Mouse (Mus musculus) ES-E14 (cell line): ENCODE measurements at regions not wholly inside any gene's neighbourhood (a gene's known extent, or its start where the extent isn't known, plus 50 kb on each side); places are given as distances from the start of the nearest gene placed in this dataset.
A peak's percentile ranks its signal among the peaks of the same experiment; 100 is the strongest.

ENCODE experiments used
- DNase-seq: peaks from one replicate; pipeline ENCODE4 v3.0.0-alpha.2; 2013; ENCODE audit warnings: low read depth, low spot score
- H3K27ac ChIP-seq: 2 replicates; pipeline ENCODE4 v1.5.1; 2012; ENCODE audit warnings: low read depth, mild to moderate bottlenecking, low read length, moderate library complexity, mixed read lengths; ENCODE audit not compliant: poor library complexity, insufficient read depth, severe bottlenecking
- H3K36me3 ChIP-seq: 2 replicates; pipeline ENCODE4 v1.6.1; 2012; ENCODE audit warnings: mild to moderate bottlenecking, low read length, moderate library complexity, mixed read lengths; ENCODE audit not compliant: control insufficient read depth, poor library complexity, insufficient read depth, severe bottlenecking
- H3K4me1 ChIP-seq, 2 experiments: fragments of 150-350 bp in 1 of 2; sonication (generic) in 1 of 2; 2 replicates each; pipeline ENCODE4 v1.6.1; 2012; ENCODE audit warnings: low read length in 2 of 2, mild to moderate bottlenecking in 1 of 2, mixed read lengths in 1 of 2; ENCODE audit not compliant: control insufficient read depth in 2 of 2, insufficient read depth in 2 of 2, poor library complexity in 1 of 2
- H3K4me3 ChIP-seq, 2 experiments: fragments of 150-350 bp in 1 of 2; sonication (generic) in 1 of 2; 2 replicates each; pipeline ENCODE4 v1.5.1; 2012; ENCODE audit warnings: low read length in 2 of 2, low read depth in 1 of 2, mild to moderate bottlenecking in 1 of 2, mixed read lengths in 1 of 2; ENCODE audit not compliant: insufficient read depth in 1 of 2, poor library complexity in 1 of 2, severe bottlenecking in 1 of 2
- H3K9ac ChIP-seq: 2 replicates; pipeline ENCODE4 v1.6.1; 2012; ENCODE audit warnings: low read depth, mild to moderate bottlenecking, low read length, mixed read lengths; ENCODE audit not compliant: poor library complexity, insufficient read depth, severe bottlenecking
- H3K9me3 ChIP-seq: fragments of 150-350 bp; sonication (generic); 2 replicates; pipeline ENCODE4 v1.6.1; 2012; ENCODE audit warnings: low read depth, mild to moderate bottlenecking, low read length; ENCODE audit not compliant: control insufficient read depth, insufficient read depth
- CHD2 ChIP-seq: IDR thresholded peaks from 2 replicates; pipeline ENCODE4 v1.6.1; 2014; ENCODE audit warnings: mild to moderate bottlenecking, low read depth, low read length, inconsistent platforms
- HCFC1 ChIP-seq: IDR thresholded peaks from 2 replicates; pipeline ENCODE4 v1.6.1; 2012; ENCODE audit warnings: low read length, inconsistent platforms, borderline replicate concordance; ENCODE audit not compliant: insufficient read depth
- MAFK ChIP-seq: IDR thresholded peaks from 2 replicates; pipeline ENCODE4 v1.6.1; 2014; ENCODE audit warnings: mild to moderate bottlenecking, low read depth, low read length, inconsistent platforms; ENCODE audit not compliant: insufficient read depth
- ZC3H11A ChIP-seq: IDR thresholded peaks from 2 replicates; pipeline ENCODE4 v1.6.1; 2012; ENCODE audit warnings: low read depth, mild to moderate bottlenecking, inconsistent platforms, low read length, borderline replicate concordance
- ZNF384 ChIP-seq: IDR thresholded peaks from 2 replicates; pipeline ENCODE4 v1.6.1; 2012; ENCODE audit warnings: low read depth, low read length, inconsistent platforms
- in situ Hi-C, 2 experiments: fragments of 600-800 bp; cut with MboI; formaldehyde crosslinking; loops; one replicate each; pipeline ENCODE4 v1.15.1; 2025; ENCODE audit warnings: low sequenced_read_pairs in 2 of 2, inconsistent platforms in 1 of 2; ENCODE audit not compliant: unreplicated experiment in 2 of 2

DNA sequence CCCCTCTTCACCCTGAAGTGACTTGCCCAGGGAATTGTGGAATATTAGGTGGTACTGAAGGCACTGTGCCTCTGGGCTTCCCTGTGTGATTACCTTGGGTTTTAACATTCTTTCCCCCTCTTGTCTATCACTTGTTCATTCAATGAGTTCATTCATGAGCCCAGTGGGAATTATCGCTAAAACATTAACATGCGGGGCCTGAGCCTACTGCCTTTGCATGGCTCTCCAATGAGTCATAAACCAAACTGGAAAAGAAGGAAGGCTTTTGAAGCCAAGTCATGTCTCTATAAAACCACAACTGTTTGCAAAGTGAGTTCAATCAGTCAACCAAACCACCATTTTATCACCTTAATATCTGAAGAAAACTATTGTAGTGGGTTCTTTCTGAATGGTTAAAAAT is 173.8 kb downstream of the Moxd1 start:
- in situ Hi-C loops = loop anchor here (25.0 kb wide), 1 partner anchor 215 kb away; no protein-coding TSS in a partner anchor

DNA sequence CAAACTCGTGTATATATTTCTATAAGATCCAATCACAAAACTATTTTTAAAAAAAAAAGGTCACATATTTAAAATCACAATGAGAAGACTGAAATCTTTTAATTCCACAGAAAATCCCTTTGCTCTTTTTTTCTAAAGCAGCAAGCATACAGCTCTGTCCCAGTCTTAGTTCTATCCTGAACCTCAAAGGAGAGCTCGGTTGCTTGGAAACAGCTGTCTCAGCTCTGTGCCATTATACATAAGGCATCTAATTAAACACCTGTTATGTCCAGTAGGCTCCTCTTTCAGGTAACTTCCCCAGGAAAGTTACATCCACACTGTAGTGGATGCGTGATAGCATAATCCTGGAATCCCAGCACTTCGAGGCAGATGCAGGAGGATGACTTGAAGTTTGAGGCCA is 181.5 kb downstream of the Moxd1 start:
- Histone ChIP-seq H3K9me3 (no peaks in the 10 kb centered on the region), H3K36me3 (no peaks in the 10 kb centered on the region), H3K4me3 (no peak overlapping the region), H3K27ac (no peak overlapping the region), H3K9ac (no peak overlapping the region), H3K4me1 (peaks cover 0 to 6% of the 10 kb centered on the region in 2 experiments; a peak in 1 of 4 replicates)
- TF ChIP-seq ZC3H11A (no peak), MAFK (no peak), ZNF384 (no peak)
- no peak for DNase-seq
- in situ Hi-C loops = no loop called here

More for the DNA sequence above, 173.8 kb downstream of the Moxd1 start:
- Histone ChIP-seq H3K27ac (no peak overlapping the region), H3K9ac (no peak overlapping the region), H3K4me1 (peaks cover 0 to 4% of the 10 kb centered on the region in 2 experiments; a peak in 1 of 4 replicates), H3K4me3 (no peak overlapping the region), H3K36me3 (no peaks in the 10 kb centered on the region), H3K9me3 (no peaks in the 10 kb centered on the region)
- DNase-seq = no peak
- TF ChIP-seq MAFK (no peak), ZC3H11A (no peak), CHD2 (no peak), HCFC1 (no peak), ZNF384 (no peak)

DNA sequence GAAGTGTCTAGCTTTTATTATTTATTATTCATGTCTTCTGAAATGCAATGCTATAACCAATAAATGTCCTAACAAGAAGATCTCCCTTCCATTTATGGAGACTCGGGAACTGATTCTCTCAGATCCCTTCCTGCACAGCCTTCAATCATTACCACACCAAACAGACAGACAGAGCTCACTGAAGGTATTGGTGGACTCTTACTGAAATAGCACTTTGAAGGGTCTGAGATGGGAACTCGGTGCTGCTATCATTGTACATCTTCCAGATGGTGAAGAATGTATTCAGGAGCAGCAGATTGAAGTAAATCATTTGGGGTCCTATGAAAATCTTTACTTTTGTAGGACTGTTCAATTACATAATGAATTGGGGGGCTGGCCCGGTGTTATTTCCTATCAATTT is 183.6 kb downstream of the Moxd1 start:
- no peak for TF ChIP-seq ZNF384
- Histone ChIP-seq H3K36me3 (no peaks in the 10 kb centered on the region), H3K4me1 (peaks cover 0 to 4% of the 10 kb centered on the region in 2 experiments; a peak in 1 of 4 replicates), H3K9me3 (no peaks in the 10 kb centered on the region), H3K9ac (no peak overlapping the region), H3K4me3 (no peak overlapping the region), H3K27ac (no peak overlapping the region)
- no peak for DNase-seq
- in situ Hi-C loops = no loop called here

DNA sequence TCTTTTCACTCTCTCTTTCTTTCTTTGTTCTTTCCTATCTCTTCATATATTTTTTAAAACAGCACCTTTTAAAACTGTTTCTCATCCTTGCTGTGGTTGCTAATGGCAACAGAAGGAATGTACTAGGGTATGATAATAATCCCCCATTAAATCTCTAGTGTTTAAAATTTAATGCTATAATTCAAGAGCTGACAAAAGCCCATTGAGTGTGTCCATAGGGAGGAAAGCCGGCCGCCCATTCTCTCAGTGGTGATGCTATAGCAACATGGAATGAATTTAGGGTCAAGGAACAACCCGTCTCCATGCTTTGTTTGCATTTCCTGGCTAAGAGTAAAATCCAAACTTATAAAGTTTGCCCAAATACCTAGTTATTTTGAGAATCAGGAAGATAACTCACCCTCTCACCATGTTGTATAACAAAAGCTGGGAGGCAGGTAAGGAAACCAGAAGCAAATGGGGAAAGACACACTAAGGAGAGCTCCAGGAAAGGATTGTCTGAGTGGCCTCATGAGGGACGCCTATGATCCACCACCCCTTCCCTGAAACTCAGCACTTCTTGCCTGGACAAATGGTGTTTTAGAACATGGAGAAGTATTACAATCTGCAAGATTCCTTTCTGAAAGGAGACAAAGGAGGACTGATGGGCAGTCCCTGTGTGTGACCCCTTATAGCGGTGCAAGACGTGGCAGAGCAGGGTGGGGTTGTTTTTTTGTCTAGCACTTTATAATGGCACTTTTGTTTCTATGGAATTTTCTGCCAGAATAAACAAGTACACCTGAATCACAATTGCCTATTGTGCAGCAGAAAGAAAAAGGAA is 184.3 kb downstream of the Moxd1 start:
- no peak for DNase-seq
- Histone ChIP-seq H3K36me3 (no peaks in the 10 kb centered on the region), H3K9me3 (no peaks in the 10 kb centered on the region), H3K9ac (no peak overlapping the region), H3K27ac (no peak overlapping the region), H3K4me3 (no peak overlapping the region), H3K4me1 (peaks cover 0 to 4% of the 10 kb centered on the region in 2 experiments; a peak in 1 of 4 replicates)
- in situ Hi-C loops = no loop called here
- TF ChIP-seq ZNF384 = no peak
- no peak for TF ChIP-seq ZC3H11A
- TF ChIP-seq MAFK = no peak
- TF ChIP-seq HCFC1 = no peak

DNA sequence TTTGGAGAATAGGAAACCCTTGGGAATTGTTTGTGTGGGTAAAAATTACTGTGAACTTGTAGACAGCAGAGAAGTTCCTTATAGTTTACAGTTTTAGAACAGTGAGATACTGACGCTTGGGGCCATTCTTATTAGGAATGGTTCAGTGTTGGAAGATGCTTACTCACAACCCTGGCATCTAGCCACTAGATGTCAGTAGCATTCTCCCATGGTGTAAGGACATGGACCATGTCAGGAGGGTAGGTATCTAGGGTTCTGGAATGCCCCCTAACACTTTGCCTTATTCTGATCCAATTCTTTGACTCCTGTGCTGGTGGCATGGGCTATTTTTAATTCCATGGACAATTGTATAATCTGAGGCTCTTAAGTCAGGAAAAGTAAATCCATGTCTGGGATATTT is 185.3 kb upstream of the Ccn2 start:
- Histone ChIP-seq H3K9ac (no peak overlapping the region), H3K4me3 (no peak overlapping the region), H3K9me3 (no peaks in the 10 kb centered on the region), H3K27ac (no peak overlapping the region), H3K36me3 (no peaks in the 10 kb centered on the region), H3K4me1 (peaks cover 0 to 3% of the 10 kb centered on the region in 2 experiments; a peak in 1 of 4 replicates)
- DNase-seq = no peak
- in situ Hi-C loops = no loop called here
- TF ChIP-seq ZC3H11A (peak; percentile 66; the same call in 1 of the 2 replicates), HCFC1 (no peak)
